Mouse (Mus musculus) liver, adult 2 months (tissue): ENCODE data around the gene Fam168a.

Experiments used
- CTCF ChIP-seq: fragments of 200-500 bp; IDR thresholded peaks from 2 replicates; pipeline ENCODE4 v1.5.1; 2011; ENCODE audit warnings: low read depth, low read length, control low read depth
- POLR2A ChIP-seq: fragments of 200-500 bp; IDR thresholded peaks from 2 replicates; pipeline ENCODE4 v1.6.1; 2011; ENCODE audit warnings: low read length, control low read depth; ENCODE audit not compliant: insufficient read depth; ENCODE audit errors: extremely low read depth

DNA sequence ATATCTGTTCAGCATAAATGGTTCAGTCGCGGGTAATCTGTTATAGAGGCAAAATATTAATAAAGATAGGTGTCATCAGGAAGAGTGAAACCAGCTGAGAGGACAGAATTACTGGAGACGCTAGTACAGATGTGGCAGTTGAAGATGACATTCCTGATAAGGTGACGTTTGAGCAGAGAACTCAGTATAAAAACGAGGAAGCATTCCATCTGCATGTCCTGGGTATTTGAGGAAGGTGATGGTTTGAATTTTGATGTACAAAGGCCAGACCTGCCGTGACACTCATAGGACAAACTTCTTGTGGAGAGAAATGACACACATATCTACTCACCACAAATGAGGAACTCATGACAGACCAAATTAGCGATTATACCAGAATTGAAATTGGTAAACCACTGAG is 73.8 kb downstream of the Fam168a start:
- TF ChIP-seq CTCF (no peak), POLR2A (no peak)
